Mouse (Mus musculus) limb, embryonic 13.5 days (tissue): ENCODE data around the gene Kcnk1. TPM values are rescaled to one million over a fixed set of nuclear protein-coding genes. Genes with fewer than 3 reads are reported as not detected.

Experiments used
- ATAC-seq: fragments of 200-750 bp; cut with Nextera tagmentation; 2 replicates; pipeline ENCODE4 v1.8.0; 2017; ENCODE audit warnings: low read depth, moderate number of reproducible peaks, moderate TSS enrichment; ENCODE audit not compliant: low FRiP score
- H3K27ac ChIP-seq: fragments of 300-500 bp; sonication (generic); 2 replicates; pipeline ENCODE4 v1.5.1; 2015; ENCODE audit warnings: inconsistent platforms, mild to moderate bottlenecking, moderate library complexity
- H3K27me3 ChIP-seq: fragments of 300-500 bp; sonication (generic); 2 replicates; pipeline ENCODE4 v1.6.1; 2015; ENCODE audit warnings: mild to moderate bottlenecking, inconsistent platforms
- H3K36me3 ChIP-seq: fragments of 300-500 bp; sonication (generic); 2 replicates; pipeline ENCODE4 v1.6.1; 2015; ENCODE audit warnings: inconsistent platforms, mild to moderate bottlenecking, moderate library complexity
- H3K4me1 ChIP-seq: fragments of 300-500 bp; sonication (generic); 2 replicates; pipeline ENCODE4 v1.6.1; 2015; ENCODE audit warnings: inconsistent platforms
- H3K4me2 ChIP-seq: fragments of 300-500 bp; sonication (generic); replicated peaks from 2 replicates; pipeline ENCODE4 v1.6.1; 2015; ENCODE audit warnings: inconsistent platforms, mild to moderate bottlenecking, moderate library complexity
- H3K4me3 ChIP-seq: fragments of 300-500 bp; sonication (generic); 2 replicates; pipeline ENCODE4 v1.5.1; 2015; ENCODE audit warnings: moderate library complexity, mild to moderate bottlenecking, inconsistent platforms
- H3K9ac ChIP-seq: fragments of 300-500 bp; sonication (generic); 2 replicates; pipeline ENCODE4 v1.6.1; 2015; ENCODE audit warnings: mild to moderate bottlenecking, inconsistent platforms
- H3K9me3 ChIP-seq: fragments of 300-500 bp; sonication (generic); 2 replicates; pipeline ENCODE4 v1.6.1; 2016; ENCODE audit warnings: inconsistent platforms
- WGBS: fragments of 180-500 bp; shearing (Covaris S2); methylation state at CpG from one replicate; pipeline ENCODE4 v1.1.7; 2015; 5-methylcytosine and 5-hydroxymethylcytosine counted together
- polyA plus RNA-seq: library from polyadenylated mRNA; unstranded; fragments of >200 nt; fragmentation: Nextera tagmentation; extraction: Ambion mirVana; gene quantifications from 2 replicates; pipeline ENCODE4 v1.2.1, GENCODE M21; 2015

The Kcnk1 gene
- polyA plus RNA-seq, 1 experiment from 2014 or later = 26.6 TPM

GRCm38 (mm10) chr8:126067306-126067705, 72.3 kb downstream of the Kcnk1 start:
- Histone ChIP-seq H3K27ac (no peak overlapping the region), H3K4me1 (0 out of 2 replicates have a peak, but pooled peaks cover 6% of the 10 kb centered on the region), H3K9ac (no peak overlapping the region), H3K36me3 (no peaks in the 10 kb centered on the region), H3K9me3 (no peaks in the 10 kb centered on the region), H3K4me2 (no peak overlapping the region), H3K4me3 (no peak overlapping the region), H3K27me3 (peaks cover 2% of the 10 kb centered on the region; the same call in 1 of the 2 replicates)
- 66% methylated on average over 6 of the region's 6 CpGs for WGBS
- no peak for ATAC-seq

- Histone ChIP-seq H3K9me3 (no peaks in the 10 kb centered on the region), H3K4me1 (peaks cover 12% of the 10 kb centered on the region), H3K36me3 (no peaks in the 10 kb centered on the region), H3K27ac (no peak overlapping the region), H3K4me2 (no peak overlapping the region), H3K4me3 (no peak overlapping the region), H3K9ac (no peak overlapping the region), H3K27me3 (no peaks in the 10 kb centered on the region)
- ATAC-seq = no peak
- 77% methylated on average over 6 of the region's 6 CpGs for WGBS
Measured at GRCm38 (mm10) chr8:126068136-126068535, 73.2 kb downstream of the Kcnk1 start.

DNA sequence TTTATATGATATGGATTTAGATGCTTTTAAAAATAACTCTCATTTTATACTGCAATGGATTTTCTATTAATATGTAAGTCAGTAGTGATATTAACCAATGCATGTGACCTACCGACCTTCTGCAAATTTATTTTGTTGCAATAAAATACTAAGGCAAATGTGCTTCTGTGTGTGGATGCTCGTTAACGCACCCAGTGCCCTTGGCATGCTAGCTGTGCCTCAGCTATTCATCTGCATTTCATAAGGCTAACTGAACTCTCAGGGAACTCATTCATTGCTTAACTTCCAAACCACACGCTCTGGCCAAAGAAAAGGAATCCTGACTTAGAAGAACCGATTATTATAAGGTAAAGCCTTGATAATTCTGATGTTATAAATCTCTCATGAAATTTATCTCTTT, 77.7 kb downstream of the Kcnk1 start:
- Histone ChIP-seq H3K9ac (no peak overlapping the region), H3K4me3 (no peak overlapping the region), H3K9me3 (no peaks in the 10 kb centered on the region), H3K36me3 (no peaks in the 10 kb centered on the region), H3K27ac (peak overlapping the region; percentile 63; the same call in 1 of the 2 replicates), H3K4me1 (peaks cover 22% of the 10 kb centered on the region), H3K4me2 (peak overlapping the region; percentile 34; the same call in 1 of the 2 replicates), H3K27me3 (no peaks in the 10 kb centered on the region)
- ATAC-seq = no peak
- 45% methylated on average over 5 of the region's 5 CpGs for WGBS

GRCm38 (mm10) chr8:126073141-126073740, 78.3 kb downstream of the Kcnk1 start:
- Histone ChIP-seq H3K27ac (peak overlapping the region; percentile 63; the same call in 1 of the 2 replicates), H3K4me2 (peak overlapping the region; percentile 34; the same call in 1 of the 2 replicates), H3K4me3 (no peak overlapping the region), H3K4me1 (peaks cover 17% of the 10 kb centered on the region), H3K27me3 (no peaks in the 10 kb centered on the region), H3K9ac (no peak overlapping the region), H3K36me3 (no peaks in the 10 kb centered on the region), H3K9me3 (no peaks in the 10 kb centered on the region)
- peak; percentile 51; the same call in 1 of the 2 replicates for ATAC-seq
- 41% methylated on average over 7 of the region's 7 CpGs for WGBS

- ATAC-seq = no peak
- H3K4me2 ChIP-seq = no peak overlapping the region
Measured at GRCm38 (mm10) chr8:126074111-126074510, 79.1 kb downstream of the Kcnk1 start.

DNA sequence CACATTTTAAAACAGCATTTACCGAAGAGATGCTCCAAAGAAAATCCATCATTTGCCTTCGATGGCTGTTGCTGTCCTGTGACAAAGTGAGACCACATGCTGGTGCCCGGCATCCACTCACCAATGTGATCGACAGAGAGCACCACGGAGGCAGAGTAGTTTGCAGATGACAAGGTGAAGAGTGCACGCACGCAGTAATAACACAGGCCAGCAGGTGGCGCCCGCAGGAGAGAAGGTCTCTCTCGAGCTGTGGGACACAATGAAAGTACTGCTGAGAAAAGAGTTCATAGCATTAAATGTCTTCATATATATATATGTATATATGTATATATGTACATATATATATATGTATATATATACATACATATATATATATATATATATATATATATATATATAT, 80.4 kb downstream of the Kcnk1 start:
- no peaks in the 10 kb centered on the region for H3K27me3 ChIP-seq
- no peak for ATAC-seq
- H3K36me3 ChIP-seq = no peaks in the 10 kb centered on the region
- H3K27ac ChIP-seq = no peak overlapping the region
- H3K4me1 ChIP-seq = peaks cover 17% of the 10 kb centered on the region
- WGBS = 14% methylated on average over 10 of the region's 10 CpGs
- no peak overlapping the region for H3K9ac ChIP-seq
- H3K4me2 ChIP-seq = no peak overlapping the region
- no peak overlapping the region for H3K4me3 ChIP-seq
- H3K9me3 ChIP-seq = no peaks in the 10 kb centered on the region

More at GRCm38 (mm10) chr8:126074111-126074510, 79.1 kb downstream of the Kcnk1 start:
- Histone ChIP-seq H3K9ac (no peak overlapping the region), H3K9me3 (no peaks in the 10 kb centered on the region), H3K4me1 (peaks cover 17% of the 10 kb centered on the region), H3K36me3 (no peaks in the 10 kb centered on the region), H3K4me3 (no peak overlapping the region), H3K27me3 (no peaks in the 10 kb centered on the region), H3K27ac (no peak overlapping the region)
- 79% methylated on average over 1 of the region's 1 CpGs for WGBS

Other genes starting within 250 kb of the Kcnk1 start
- gene Pcnx2, start 96.9 kb upstream of the Kcnk1 start, polyA plus RNA-seq = 0.11 and 0.13 TPM in 2 replicates
- 0.04 and 0.11 TPM in 2 replicates for gene Map3k21, start 84.7 kb upstream of the Kcnk1 start, polyA plus RNA-seq